Mouse (Mus musculus) hindbrain, embryonic 11.5 days (tissue): ENCODE data around the gene Ptch1. TPM values are rescaled to one million over a fixed set of nuclear protein-coding genes. Genes with fewer than 3 reads are reported as not detected.
A peak's percentile ranks its signal among the peaks of the same experiment; 100 is the strongest.

ENCODE experiments used
- ATAC-seq: fragments of 200-750 bp; cut with Nextera tagmentation; 2 replicates; pipeline ENCODE4 v1.8.0; 2017; ENCODE audit warnings: mild to moderate bottlenecking, moderate TSS enrichment, moderate library complexity; ENCODE audit not compliant: low FRiP score
- DNase-seq: peaks from one replicate; pipeline ENCODE4 v3.0.0-alpha.2; 2015; ENCODE audit warnings: low spot score
- H3K27ac ChIP-seq: fragments of 300-500 bp; sonication (generic); 2 replicates; pipeline ENCODE4 v1.5.1; 2014; ENCODE audit warnings: mild to moderate bottlenecking, low read depth, low read length
- H3K27me3 ChIP-seq: fragments of 300-500 bp; sonication (generic); 2 replicates; pipeline ENCODE4 v1.6.1; 2014; ENCODE audit warnings: mild to moderate bottlenecking, low read length, moderate library complexity, mixed read lengths; ENCODE audit not compliant: control insufficient read depth, insufficient read depth
- H3K36me3 ChIP-seq: fragments of 300-500 bp; sonication (generic); 2 replicates; pipeline ENCODE4 v1.6.1; 2014; ENCODE audit warnings: mild to moderate bottlenecking, low read length, moderate library complexity, mixed read lengths; ENCODE audit not compliant: control insufficient read depth, insufficient read depth
- H3K4me1 ChIP-seq: fragments of 300-500 bp; sonication (generic); replicated peaks from 2 replicates; pipeline ENCODE4 v1.6.1; 2014; ENCODE audit warnings: low read length, mixed read lengths; ENCODE audit not compliant: control insufficient read depth, insufficient read depth
- H3K4me2 ChIP-seq: fragments of 300-500 bp; sonication (generic); replicated peaks from 2 replicates; pipeline ENCODE4 v1.6.1; 2014; ENCODE audit warnings: mild to moderate bottlenecking, low read depth, low read length
- H3K4me3 ChIP-seq: fragments of 300-500 bp; sonication (generic); 2 replicates; pipeline ENCODE4 v1.5.1; 2014; ENCODE audit warnings: low read depth, low read length
- H3K9ac ChIP-seq: fragments of 300-500 bp; sonication (generic); 2 replicates; pipeline ENCODE4 v1.6.1; 2014; ENCODE audit warnings: low read depth, low read length
- H3K9me3 ChIP-seq: fragments of 300-500 bp; sonication (generic); 2 replicates; pipeline ENCODE4 v1.6.1; 2016; ENCODE audit warnings: low read length; ENCODE audit not compliant: control insufficient read depth
- WGBS: fragments of 180-500 bp; shearing (Covaris S2); extraction: QIAGEN DNeasy Blood & Tissue Kit; methylation state at CpG from one replicate; pipeline ENCODE4 v1.1.7; 2014; 5-methylcytosine and 5-hydroxymethylcytosine counted together
- polyA plus RNA-seq: library from polyadenylated mRNA; unstranded; fragments of >200 nt; fragmentation: Nextera tagmentation; extraction: Ambion mirVana; gene quantifications from 2 replicates; pipeline ENCODE4 v1.2.1, GENCODE M21; 2014

The Ptch1 gene
- polyA plus RNA-seq, 1 experiment from 2014 or later: 28.4 TPM

GRCm38 (mm10) chr13:63502391-63502790 lies 71.0 kb downstream of the Ptch1 start:
- no peak overlapping the region for H3K4me3 ChIP-seq
- DNase-seq (no peak), ATAC-seq (no peak)
- H3K27ac ChIP-seq: no peak overlapping the region
- H3K9ac ChIP-seq: no peak overlapping the region
- H3K36me3 ChIP-seq: no peaks in the 10 kb centered on the region
- no peaks in the 10 kb centered on the region for H3K4me1 ChIP-seq
- H3K9me3 ChIP-seq: no peaks in the 10 kb centered on the region
- 99% methylated on average over 2 of the region's 2 CpGs for WGBS
- no peak overlapping the region for H3K4me2 ChIP-seq
- H3K27me3 ChIP-seq: no peaks in the 10 kb centered on the region

GRCm38 (mm10) chr13:63499489-63499888 lies 73.9 kb downstream of the Ptch1 start:
- no peaks in the 10 kb centered on the region for H3K9me3 ChIP-seq
- H3K27ac ChIP-seq: no peak overlapping the region
- DNase-seq (no peak), ATAC-seq (no peak)
- no peak overlapping the region for H3K4me3 ChIP-seq
- WGBS: 88% methylated on average over 2 of the region's 2 CpGs
- H3K9ac ChIP-seq: no peak overlapping the region
- no peaks in the 10 kb centered on the region for H3K27me3 ChIP-seq
- H3K4me1 ChIP-seq: no peaks in the 10 kb centered on the region
- H3K36me3 ChIP-seq: no peaks in the 10 kb centered on the region
- no peak overlapping the region for H3K4me2 ChIP-seq

- H3K36me3 ChIP-seq: no peaks in the 10 kb centered on the region
- H3K27ac ChIP-seq: 0 out of 2 replicates have a peak within 1 kb of the TSS, but pooled peaks have one; percentile 47
- WGBS: 20% methylated on average over 23 of the region's 23 CpGs
- H3K4me1 ChIP-seq: no peaks in the 10 kb centered on the region
- peak; percentile 89 for ATAC-seq
- no peak within 1 kb of the TSS; the same call in 1 of the 2 replicates for H3K9ac ChIP-seq
- no peaks in the 10 kb centered on the region for H3K27me3 ChIP-seq
- no peak within 1 kb of the TSS for H3K4me3 ChIP-seq
- no peak within 1 kb of the TSS for H3K4me2 ChIP-seq
- no peaks in the 10 kb centered on the region for H3K9me3 ChIP-seq
- peak; percentile 70 for DNase-seq
These were observed 76.5 kb downstream of the Ptch1 start, which contains the start of gene Fancc for GRCm38 (mm10) chr13:63496646-63497582. Gene Fancc, minus strand, starts transcription at chr13:63497278.

- WGBS: 25% methylated on average over 7 of the region's 7 CpGs
- H3K4me2 ChIP-seq: no peak overlapping the region
- peaks cover 12% of the 10 kb centered on the region for H3K4me1 ChIP-seq
- H3K27me3 ChIP-seq: no peaks in the 10 kb centered on the region
- DNase-seq (peak; percentile 23), ATAC-seq (no peak)
- peak overlapping the region; percentile 82 for H3K27ac ChIP-seq
- H3K9me3 ChIP-seq: no peaks in the 10 kb centered on the region
- no peak overlapping the region for H3K4me3 ChIP-seq
- H3K9ac ChIP-seq: no peak overlapping the region
- no peaks in the 10 kb centered on the region for H3K36me3 ChIP-seq
These were observed 85.7 kb downstream of the Ptch1 start for GRCm38 (mm10) chr13:63487707-63488042.

GRCm38 (mm10) chr13:63486791-63487706 lies 86.3 kb downstream of the Ptch1 start:
- DNase-seq (peak; percentile 78), ATAC-seq (peak; percentile 93)
- WGBS: 6% methylated on average over 18 of the region's 18 CpGs
- H3K27ac ChIP-seq: peak overlapping the region; percentile 82
- peak overlapping the region; percentile 24 for H3K4me2 ChIP-seq
- peak overlapping the region; percentile 4; the same call in 1 of the 2 replicates for H3K4me3 ChIP-seq
- H3K27me3 ChIP-seq: no peaks in the 10 kb centered on the region
- H3K36me3 ChIP-seq: no peaks in the 10 kb centered on the region
- H3K9me3 ChIP-seq: no peaks in the 10 kb centered on the region
- peak overlapping the region; percentile 41; the same call in 1 of the 2 replicates for H3K9ac ChIP-seq
- peaks cover 12% of the 10 kb centered on the region for H3K4me1 ChIP-seq

- no peaks in the 10 kb centered on the region for H3K36me3 ChIP-seq
- H3K9ac ChIP-seq: no peak overlapping the region
- H3K4me3 ChIP-seq: no peak overlapping the region
- DNase-seq (no peak), ATAC-seq (no peak)
- H3K4me1 ChIP-seq: no peaks in the 10 kb centered on the region
- H3K27me3 ChIP-seq: no peaks in the 10 kb centered on the region
- no peak overlapping the region for H3K27ac ChIP-seq
- H3K4me2 ChIP-seq: no peak overlapping the region
- no peaks in the 10 kb centered on the region for H3K9me3 ChIP-seq
- 85% methylated on average over 8 of the region's 8 CpGs for WGBS
These were observed 98.0 kb downstream of the Ptch1 start for GRCm38 (mm10) chr13:63475356-63475755.

Other genes with a start within 250 kb of the Ptch1 start
- 19.7 and 26.1 TPM in 2 replicates for gene Fancc, start 76.3 kb downstream of the Ptch1 start, polyA plus RNA-seq
- gene Ercc6l2, start 241.6 kb upstream of the Ptch1 start, polyA plus RNA-seq: 23.7 and 28.9 TPM in 2 replicates